Mouse (Mus musculus): ENCODE data around the gene 4930453N24Rik. TPM values are rescaled to one million over a fixed set of nuclear protein-coding genes. Genes with fewer than 3 reads are reported as not detected.

The 4930453N24Rik gene
- total and polyA plus RNA-seq, 2 experiments from 2014 or later, result 12.2 to 19.2 TPM

GRCm38 (mm10) chr16:64721542-64721941 lies 49.4 kb downstream of the 4930453N24Rik start:
- WGBS, result 69% methylated on average over 5 of the region's 5 CpGs
- H3K4me2 ChIP-seq (ENCODE audit: low read depth, low read length), result no peak overlapping the region
- no peaks in the 10 kb centered on the region for H3K4me1 ChIP-seq (ENCODE audit: control insufficient read depth, insufficient read depth)

GRCm38 (mm10) chr16:64719096-64719495 lies 51.9 kb downstream of the 4930453N24Rik start:
- Histone ChIP-seq H3K4me3 (ENCODE audit: low read depth, low read length) (no peak overlapping the region), H3K4me2 (ENCODE audit: low read depth, low read length) (no peak overlapping the region), H3K4me1 (ENCODE audit: control insufficient read depth, insufficient read depth) (no peaks in the 10 kb centered on the region), H3K27ac (ENCODE audit: low read depth) (no peak overlapping the region), H3K9ac (replicated peaks; ENCODE audit: low read depth, low read length) (no peak overlapping the region), H3K27me3 (ENCODE audit: control insufficient read depth, insufficient read depth, low read length) (no peaks in the 10 kb centered on the region), H3K36me3 (replicated peaks; ENCODE audit: control insufficient read depth, insufficient read depth, low read length) (no peaks in the 10 kb centered on the region), H3K9me3 (replicated peaks; ENCODE audit: control insufficient read depth, low read length) (no peaks in the 10 kb centered on the region)
- TF ChIP-seq EP300 (IDR thresholded peaks at IDR 0.05; ENCODE audit: low read depth) (no peak), CTCF (IDR thresholded peaks at IDR 0.05; ENCODE audit: low read depth) (no peak)
- DNase-seq (ENCODE audit: low spot score) (no peak), ATAC-seq (ENCODE audit: insufficient read depth, low read depth) (no peak)
- WGBS, result 83% methylated on average over 7 of the region's 7 CpGs

More at GRCm38 (mm10) chr16:64721542-64721941, 49.4 kb downstream of the 4930453N24Rik start:
- no peaks in the 10 kb centered on the region for H3K27me3 ChIP-seq (ENCODE audit: control insufficient read depth, insufficient read depth, low read length)
- no peaks in the 10 kb centered on the region for H3K36me3 ChIP-seq (replicated peaks; ENCODE audit: control insufficient read depth, insufficient read depth, low read length)
- H3K4me3 ChIP-seq (ENCODE audit: low read depth, low read length), result no peak overlapping the region
- TF ChIP-seq CTCF (IDR thresholded peaks at IDR 0.05; ENCODE audit: low read depth) (no peak), EP300 (IDR thresholded peaks at IDR 0.05; ENCODE audit: low read depth) (no peak)
- DNase-seq (ENCODE audit: low spot score), result no peak
- H3K9me3 ChIP-seq (replicated peaks; ENCODE audit: control insufficient read depth, low read length), result no peaks in the 10 kb centered on the region
- H3K27ac ChIP-seq (ENCODE audit: low read depth), result no peak overlapping the region
- ATAC-seq (ENCODE audit: insufficient read depth, low read depth), result no peak
- H3K9ac ChIP-seq (replicated peaks; ENCODE audit: low read depth, low read length), result no peak overlapping the region

GRCm38 (mm10) chr16:64717814-64718213 lies 53.1 kb downstream of the 4930453N24Rik start:
- H3K27me3 ChIP-seq (ENCODE audit: control insufficient read depth, insufficient read depth, low read length), result no peaks in the 10 kb centered on the region
- no peak overlapping the region for H3K27ac ChIP-seq (ENCODE audit: low read depth)
- no peak overlapping the region for H3K4me3 ChIP-seq (ENCODE audit: low read depth, low read length)
- 76% methylated on average over 10 of the region's 10 CpGs for WGBS
- DNase-seq (ENCODE audit: low spot score) (no peak), ATAC-seq (ENCODE audit: insufficient read depth, low read depth) (no peak)
- no peaks in the 10 kb centered on the region for H3K36me3 ChIP-seq (replicated peaks; ENCODE audit: control insufficient read depth, insufficient read depth, low read length)
- H3K4me1 ChIP-seq (ENCODE audit: control insufficient read depth, insufficient read depth), result no peaks in the 10 kb centered on the region
- H3K9me3 ChIP-seq (replicated peaks; ENCODE audit: control insufficient read depth, low read length), result no peaks in the 10 kb centered on the region
- no peak overlapping the region for H3K9ac ChIP-seq (replicated peaks; ENCODE audit: low read depth, low read length)
- H3K4me2 ChIP-seq (ENCODE audit: low read depth, low read length), result no peak overlapping the region
- no peak for TF ChIP-seq CTCF (IDR thresholded peaks at IDR 0.05; ENCODE audit: low read depth)
- no peak for TF ChIP-seq EP300 (IDR thresholded peaks at IDR 0.05; ENCODE audit: low read depth)

GRCm38 (mm10) chr16:64711816-64712215 lies 59.1 kb downstream of the 4930453N24Rik start:
- 38% methylated on average over 6 of the region's 6 CpGs for WGBS
- no peak for DNase-seq (ENCODE audit: low spot score)
- no peak for TF ChIP-seq CTCF (IDR thresholded peaks at IDR 0.05; ENCODE audit: low read depth)
- TF ChIP-seq EP300 (IDR thresholded peaks at IDR 0.05; ENCODE audit: low read depth), result no peak
- no peak overlapping the region for H3K4me3 ChIP-seq (ENCODE audit: low read depth, low read length)
- no peaks in the 10 kb centered on the region for H3K27me3 ChIP-seq (ENCODE audit: control insufficient read depth, insufficient read depth, low read length)
- ATAC-seq (ENCODE audit: insufficient read depth, low read depth), result no peak
- no peak overlapping the region for H3K9ac ChIP-seq (replicated peaks; ENCODE audit: low read depth, low read length)
- no peak overlapping the region for H3K27ac ChIP-seq (ENCODE audit: low read depth)
- no peaks in the 10 kb centered on the region for H3K9me3 ChIP-seq (replicated peaks; ENCODE audit: control insufficient read depth, low read length)
- H3K36me3 ChIP-seq (replicated peaks; ENCODE audit: control insufficient read depth, insufficient read depth, low read length), result no peaks in the 10 kb centered on the region
- H3K4me1 ChIP-seq (ENCODE audit: control insufficient read depth, insufficient read depth), result no peaks in the 10 kb centered on the region
- no peak overlapping the region for H3K4me2 ChIP-seq (ENCODE audit: low read depth, low read length)

Other genes starting within 250 kb of the 4930453N24Rik start
- gene Csnka2ip, start 168.8 kb downstream of the 4930453N24Rik start, total RNA-seq (2014; rRNA removed; ENCODE audit: low replicate concordance), result not detected in 2 replicates
- gene Csnka2ip, start 168.8 kb downstream of the 4930453N24Rik start, polyA plus RNA-seq (2015; fragmentation: Nextera tagmentation; extraction: Ambion mirVana), result not detected in 2 replicates
- 5.4 and 8.9 TPM in 2 replicates for gene Zfp654, start 80.5 kb upstream of the 4930453N24Rik start, total RNA-seq (2014; rRNA removed; ENCODE audit: low replicate concordance)
- gene Zfp654, start 80.5 kb upstream of the 4930453N24Rik start, polyA plus RNA-seq (2015; fragmentation: Nextera tagmentation; extraction: Ambion mirVana), result 3.0 and 3.3 TPM in 2 replicates
- 28.9 and 29.6 TPM in 2 replicates for gene Cggbp1, start 80.8 kb upstream of the 4930453N24Rik start, total RNA-seq (2014; rRNA removed; ENCODE audit: low replicate concordance)
- gene Cggbp1, start 80.8 kb upstream of the 4930453N24Rik start, polyA plus RNA-seq (2015; fragmentation: Nextera tagmentation; extraction: Ambion mirVana), result 27.5 and 29.5 TPM in 2 replicates